Mouse (Mus musculus) lung, embryonic 14.5 days (tissue): ENCODE measurements at regions not wholly inside any gene's neighbourhood (a gene's known extent, or its start where the extent isn't known, plus 50 kb on each side); places are given as distances from the start of the nearest gene placed in this dataset.
A peak's percentile ranks its signal among the peaks of the same experiment; 100 is the strongest.

Experiments
- ATAC-seq: fragments of 200-750 bp; cut with Nextera tagmentation; 2 replicates; pipeline ENCODE4 v1.8.0; 2017; ENCODE audit warnings: mild to moderate bottlenecking, moderate TSS enrichment, moderate library complexity; ENCODE audit not compliant: insufficient read depth
- DNase-seq: peaks from one replicate; pipeline ENCODE4 v3.0.0-alpha.2; 2015
- H3K27ac ChIP-seq: fragments of 300-500 bp; sonication (generic); 2 replicates; pipeline ENCODE4 v1.5.1; 2014; ENCODE audit warnings: low read depth, mild to moderate bottlenecking, moderate library complexity
- H3K27me3 ChIP-seq: fragments of 300-500 bp; sonication (generic); 2 replicates; pipeline ENCODE4 v1.6.1; 2014; ENCODE audit warnings: low read length, control low read depth; ENCODE audit not compliant: insufficient read depth
- H3K36me3 ChIP-seq: fragments of 300-500 bp; sonication (generic); 2 replicates; pipeline ENCODE4 v1.6.1; 2014; ENCODE audit warnings: control low read depth; ENCODE audit not compliant: insufficient read depth
- H3K4me1 ChIP-seq: fragments of 300-500 bp; sonication (generic); 2 replicates; pipeline ENCODE4 v1.6.1; 2014; ENCODE audit warnings: antibody characterized with exemption, control low read depth; ENCODE audit not compliant: insufficient read depth
- H3K4me2 ChIP-seq: fragments of 300-500 bp; sonication (generic); 2 replicates; pipeline ENCODE4 v1.6.1; 2014; ENCODE audit warnings: mild to moderate bottlenecking
- H3K4me3 ChIP-seq: fragments of 300-500 bp; sonication (generic); 2 replicates; pipeline ENCODE4 v1.5.1; 2014; ENCODE audit warnings: low read depth, low read length
- H3K9ac ChIP-seq: fragments of 300-500 bp; sonication (generic); 2 replicates; pipeline ENCODE4 v1.6.1; 2014
- H3K9me3 ChIP-seq: fragments of 300-500 bp; sonication (generic); 2 replicates; pipeline ENCODE4 v1.6.1; 2016; ENCODE audit warnings: low read depth, low read length, control low read depth
- CTCF ChIP-seq: IDR thresholded peaks from 2 replicates; pipeline ENCODE4 v1.5.1; 2016; ENCODE audit warnings: antibody characterized with exemption, low read depth
- WGBS: fragments of 180-500 bp; shearing (Covaris S2); extraction: QIAGEN DNeasy Blood & Tissue Kit; methylation state at CpG from one replicate; pipeline ENCODE4 v1.1.7; 2014; 5-methylcytosine and 5-hydroxymethylcytosine counted together

DNA sequence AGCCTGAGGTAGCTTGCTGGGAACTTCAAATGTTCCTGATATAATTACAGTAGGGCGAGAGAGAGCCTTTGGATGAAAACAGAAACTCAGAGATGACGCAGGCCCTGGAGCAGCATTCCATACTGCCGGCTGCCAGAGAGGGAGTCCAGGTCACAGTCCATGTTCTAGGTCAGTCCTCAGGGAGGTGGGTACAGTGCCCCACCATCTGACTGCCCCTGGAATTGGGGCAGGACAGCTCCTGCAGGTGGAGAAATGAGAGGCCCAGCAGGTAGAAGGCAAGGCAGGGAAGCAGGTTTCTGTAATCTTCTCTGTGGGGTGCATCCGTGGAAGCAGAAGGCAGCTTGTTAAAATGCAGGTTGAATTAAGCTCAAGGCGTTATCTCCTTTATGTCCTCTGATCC is 94.5 kb upstream of the 4930596D02Rik start:
- Histone ChIP-seq H3K4me1 (no peaks in the 10 kb centered on the region), H3K27me3 (no peaks in the 10 kb centered on the region), H3K36me3 (no peaks in the 10 kb centered on the region), H3K4me2 (no peak overlapping the region), H3K9ac (no peak overlapping the region), H3K9me3 (no peaks in the 10 kb centered on the region), H3K4me3 (no peak overlapping the region), H3K27ac (no peak overlapping the region)
- WGBS: 31% methylated on average over 5 of the region's 5 CpGs
- no peak for TF ChIP-seq CTCF
- no peak for DNase-seq
- no peak for ATAC-seq

DNA sequence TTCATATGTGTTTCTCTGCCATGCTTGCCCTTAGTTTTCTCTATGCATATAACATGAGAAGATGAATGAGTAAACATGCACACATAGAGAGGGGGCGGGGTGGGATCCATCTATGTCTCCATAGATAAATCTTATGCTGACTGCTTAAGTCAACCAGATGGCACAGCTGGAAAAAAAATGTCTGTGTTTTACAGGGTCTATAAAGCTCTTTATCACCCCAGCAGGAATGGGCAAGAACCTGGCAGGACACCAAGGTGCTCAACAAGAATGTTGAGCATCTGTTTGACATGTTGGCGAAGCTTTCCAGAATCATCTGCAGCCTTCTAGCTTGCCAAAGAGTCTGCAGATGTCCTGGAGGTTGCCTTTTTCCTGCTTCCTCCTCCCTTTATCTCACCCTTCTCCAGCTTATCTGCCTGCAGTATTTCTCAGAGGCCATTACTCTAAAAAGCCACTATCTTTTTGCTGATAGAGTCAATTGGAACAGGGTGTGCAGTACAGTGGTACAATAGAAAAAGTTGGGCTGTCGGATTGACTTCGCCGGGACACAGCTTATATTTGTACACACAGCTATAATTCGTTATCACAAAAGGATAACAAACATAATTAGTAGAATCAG is 73.0 kb upstream of the 4930596D02Rik start:
- H3K4me3 ChIP-seq: no peak overlapping the region
- no peaks in the 10 kb centered on the region for H3K9me3 ChIP-seq
- H3K4me1 ChIP-seq: no peaks in the 10 kb centered on the region
- TF ChIP-seq CTCF: no peak
- ATAC-seq: no peak
- 60% methylated on average over 6 of the region's 6 CpGs for WGBS
- H3K4me2 ChIP-seq: no peak overlapping the region
- H3K27ac ChIP-seq: no peak overlapping the region
- no peak overlapping the region for H3K9ac ChIP-seq
- H3K27me3 ChIP-seq: no peaks in the 10 kb centered on the region
- DNase-seq: peak; percentile 17
- H3K36me3 ChIP-seq: no peaks in the 10 kb centered on the region

DNA sequence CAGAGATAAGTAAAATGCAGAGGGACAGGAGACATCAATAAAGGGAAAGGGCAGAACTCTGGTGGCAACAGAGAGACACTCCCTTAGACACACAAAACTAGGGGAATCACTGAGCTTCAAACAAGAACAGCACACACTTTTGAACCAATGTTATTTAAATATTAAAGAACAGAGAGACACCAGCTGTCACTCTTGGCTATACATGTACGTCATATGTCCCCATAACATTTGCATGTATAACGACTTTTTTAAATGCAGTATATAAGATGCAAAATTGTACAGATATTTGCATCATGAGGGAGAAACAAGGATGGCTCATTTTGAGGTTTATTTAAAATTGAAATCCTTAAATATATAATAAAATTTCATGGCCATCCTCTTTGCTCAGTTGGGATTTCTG is 62.5 kb upstream of the 4930596D02Rik start:
- Histone ChIP-seq H3K4me3 (no peak overlapping the region), H3K9ac (no peak overlapping the region), H3K4me1 (no peaks in the 10 kb centered on the region), H3K27ac (no peak overlapping the region), H3K4me2 (no peak overlapping the region), H3K36me3 (no peaks in the 10 kb centered on the region), H3K9me3 (no peaks in the 10 kb centered on the region), H3K27me3 (no peaks in the 10 kb centered on the region)
- 89% methylated on average over 2 of the region's 2 CpGs for WGBS
- no peak for DNase-seq
- no peak for TF ChIP-seq CTCF
- no peak for ATAC-seq
